Mouse (Mus musculus): ENCODE data around the gene Iba57. TPM values are rescaled to one million over a fixed set of nuclear protein-coding genes. Genes with fewer than 3 reads are reported as not detected.

The Iba57 gene
- polyA plus RNA-seq, 1 experiment = 3.5 TPM

GRCm38 (mm10) chr11:59134373-59134997 lies 29.1 kb downstream of the Iba57 start:
- Histone ChIP-seq H3K27me3 (ENCODE audit: control insufficient read depth, insufficient read depth, insufficient read length) (peaks cover 72% of the 10 kb centered on the region), H3K4me3 (ENCODE audit: insufficient read depth, poor library complexity, severe bottlenecking) (no peak overlapping the region)
- TF ChIP-seq MYOD1 (IDR thresholded peaks at IDR 0.05; ENCODE audit: control insufficient read depth, insufficient read length, low read depth) (no peak), USF1 (IDR thresholded peaks at IDR 0.05; ENCODE audit: low read depth) (no peak), CTCF (IDR thresholded peaks at IDR 0.05; ENCODE audit: control insufficient read depth, insufficient read depth, insufficient read length) (no peak)

GRCm38 (mm10) chr11:59132065-59132464 lies 31.5 kb downstream of the Iba57 start:
- no peak for TF ChIP-seq FOSL1 (IDR thresholded peaks at IDR 0.05; ENCODE audit: insufficient read depth, low read length, poor library complexity, severe bottlenecking)
- TF ChIP-seq CTCF (IDR thresholded peaks at IDR 0.05; ENCODE audit: control insufficient read depth, insufficient read depth, insufficient read length) = no peak
- H3ac ChIP-seq (ENCODE audit: control insufficient read depth, insufficient read length, low read depth) = no peak overlapping the region
- no peaks in the 10 kb centered on the region for H3K79me2 ChIP-seq (ENCODE audit: control insufficient read depth, insufficient read depth)
- no peaks in the 10 kb centered on the region for H3K79me3 ChIP-seq (ENCODE audit: low read depth)
- H3K36me3 ChIP-seq (ENCODE audit: control insufficient read depth, insufficient read depth) = no peaks in the 10 kb centered on the region
- peaks cover 71% of the 10 kb centered on the region for H3K27me3 ChIP-seq (ENCODE audit: control insufficient read depth, insufficient read depth, insufficient read length)
- H3K4me3 ChIP-seq (ENCODE audit: insufficient read depth, poor library complexity, severe bottlenecking) = no peak overlapping the region

More at GRCm38 (mm10) chr11:59134373-59134997, 29.1 kb downstream of the Iba57 start:
- no peaks in the 10 kb centered on the region for H3K79me2 ChIP-seq (ENCODE audit: control insufficient read depth, insufficient read depth)
- no peaks in the 10 kb centered on the region for H3K79me3 ChIP-seq (ENCODE audit: low read depth)
- H3K36me3 ChIP-seq (ENCODE audit: control insufficient read depth, insufficient read depth) = no peaks in the 10 kb centered on the region
- H3ac ChIP-seq (ENCODE audit: control insufficient read depth, insufficient read length, low read depth) = no peak overlapping the region

GRCm38 (mm10) chr11:59131348-59131919 lies 32.1 kb downstream of the Iba57 start:
- H3K4me3 ChIP-seq (ENCODE audit: insufficient read depth, poor library complexity, severe bottlenecking) = no peak overlapping the region
- H3ac ChIP-seq (ENCODE audit: control insufficient read depth, insufficient read length, low read depth) = no peak overlapping the region
- no peaks in the 10 kb centered on the region for H3K36me3 ChIP-seq (ENCODE audit: control insufficient read depth, insufficient read depth)
- peaks cover 64% of the 10 kb centered on the region for H3K27me3 ChIP-seq (ENCODE audit: control insufficient read depth, insufficient read depth, insufficient read length)
- no peak for TF ChIP-seq MAX (IDR thresholded peaks at IDR 0.05)
- TF ChIP-seq FOSL1 (IDR thresholded peaks at IDR 0.05; ENCODE audit: insufficient read depth, low read length, poor library complexity, severe bottlenecking) = no peak
- TF ChIP-seq CTCF (IDR thresholded peaks at IDR 0.05; ENCODE audit: control insufficient read depth, insufficient read depth, insufficient read length) = no peak
- no peak for TF ChIP-seq USF1 (IDR thresholded peaks at IDR 0.05; ENCODE audit: low read depth)
- no peak for TF ChIP-seq MYOG (IDR thresholded peaks at IDR 0.05; ENCODE audit: control insufficient read depth, extremely low read depth, insufficient read length)
- TF ChIP-seq CEBPB (IDR thresholded peaks at IDR 0.05; ENCODE audit: low read depth) = no peak
- no peak for TF ChIP-seq MYOD1 (IDR thresholded peaks at IDR 0.05; ENCODE audit: control insufficient read depth, insufficient read length, low read depth)
- no peaks in the 10 kb centered on the region for H3K79me2 ChIP-seq (ENCODE audit: control insufficient read depth, insufficient read depth)
- no peaks in the 10 kb centered on the region for H3K79me3 ChIP-seq (ENCODE audit: low read depth)

- H3K27me3 ChIP-seq (ENCODE audit: control insufficient read depth, insufficient read depth, insufficient read length) = peaks cover 58% of the 10 kb centered on the region
- no peaks in the 10 kb centered on the region for H3K79me2 ChIP-seq (ENCODE audit: control insufficient read depth, insufficient read depth)
- no peaks in the 10 kb centered on the region for H3K79me3 ChIP-seq (ENCODE audit: low read depth)
- TF ChIP-seq MYOD1 (IDR thresholded peaks at IDR 0.05; ENCODE audit: control insufficient read depth, insufficient read length, low read depth) (no peak), MYOG (IDR thresholded peaks at IDR 0.05; ENCODE audit: control insufficient read depth, extremely low read depth, insufficient read length) (no peak), MAX (IDR thresholded peaks at IDR 0.05) (no peak), USF1 (IDR thresholded peaks at IDR 0.05; ENCODE audit: low read depth) (no peak), CTCF (IDR thresholded peaks at IDR 0.05; ENCODE audit: control insufficient read depth, insufficient read depth, insufficient read length) (no peak), FOSL1 (IDR thresholded peaks at IDR 0.05; ENCODE audit: insufficient read depth, low read length, poor library complexity, severe bottlenecking) (no peak), CEBPB (IDR thresholded peaks at IDR 0.05; ENCODE audit: low read depth) (no peak)
- no peak overlapping the region for H3ac ChIP-seq (ENCODE audit: control insufficient read depth, insufficient read length, low read depth)
- no peak overlapping the region for H3K4me3 ChIP-seq (ENCODE audit: insufficient read depth, poor library complexity, severe bottlenecking)
- H3K36me3 ChIP-seq (ENCODE audit: control insufficient read depth, insufficient read depth) = no peaks in the 10 kb centered on the region
These were observed 32.8 kb downstream of the Iba57 start for GRCm38 (mm10) chr11:59130782-59131181.

GRCm38 (mm10) chr11:59105945-59106344 lies 57.6 kb downstream of the Iba57 start:
- TF ChIP-seq CEBPB (IDR thresholded peaks at IDR 0.05; ENCODE audit: low read depth) (no peak), MYOD1 (IDR thresholded peaks at IDR 0.05; ENCODE audit: control insufficient read depth, insufficient read length, low read depth) (no peak), USF1 (IDR thresholded peaks at IDR 0.05; ENCODE audit: low read depth) (no peak)
- Histone ChIP-seq H3K79me2 (ENCODE audit: control insufficient read depth, insufficient read depth) (no peaks in the 10 kb centered on the region), H3K4me3 (ENCODE audit: insufficient read depth, poor library complexity, severe bottlenecking) (no peak overlapping the region), H3K27me3 (ENCODE audit: control insufficient read depth, insufficient read depth, insufficient read length) (peaks cover 19% of the 10 kb centered on the region), H3K36me3 (ENCODE audit: control insufficient read depth, insufficient read depth) (no peaks in the 10 kb centered on the region), H3ac (ENCODE audit: control insufficient read depth, insufficient read length, low read depth) (no peak overlapping the region), H3K79me3 (ENCODE audit: low read depth) (no peaks in the 10 kb centered on the region)

Other genes with a start within 250 kb of the Iba57 start
- gene Btnl10, start 245.8 kb downstream of the Iba57 start, polyA plus RNA-seq (2012; fragmentation: generic; extraction: Trizol) = not detected
- 245 TPM for gene Rnf187, start 224.8 kb downstream of the Iba57 start, polyA plus RNA-seq (2012; fragmentation: generic; extraction: Trizol)
- 1.6 TPM for gene Hist3h2ba, start 214.8 kb downstream of the Iba57 start, polyA plus RNA-seq (2012; fragmentation: generic; extraction: Trizol)
- 11.4 TPM for gene Hist3h2a, start 209.1 kb downstream of the Iba57 start, polyA plus RNA-seq (2012; fragmentation: generic; extraction: Trizol)
- 0.22 TPM for gene Trim17, start 209.1 kb downstream of the Iba57 start, polyA plus RNA-seq (2012; fragmentation: generic; extraction: Trizol)
- gene Trim11, start 185.6 kb downstream of the Iba57 start, polyA plus RNA-seq (2012; fragmentation: generic; extraction: Trizol) = 15.1 TPM
- 0.02 TPM for gene Obscn, start 27.3 kb downstream of the Iba57 start, polyA plus RNA-seq (2012; fragmentation: generic; extraction: Trizol)
- gene Gjc2, start 19.5 kb upstream of the Iba57 start, polyA plus RNA-seq (2012; fragmentation: generic; extraction: Trizol) = 0.02 TPM
- 81.0 TPM for gene Guk1, start 28.5 kb upstream of the Iba57 start, polyA plus RNA-seq (2012; fragmentation: generic; extraction: Trizol)
- gene Mrpl55, start 38.7 kb upstream of the Iba57 start, polyA plus RNA-seq (2012; fragmentation: generic; extraction: Trizol) = 44.7 TPM
- 17.8 TPM for gene 2310033P09Rik, start 44.6 kb upstream of the Iba57 start, polyA plus RNA-seq (2012; fragmentation: generic; extraction: Trizol)
- gene Arf1, start 64.5 kb upstream of the Iba57 start, polyA plus RNA-seq (2012; fragmentation: generic; extraction: Trizol) = 636 TPM
- gene Wnt3a, start 127.0 kb upstream of the Iba57 start, polyA plus RNA-seq (2012; fragmentation: generic; extraction: Trizol) = not detected
- gene Wnt9a, start 143.2 kb upstream of the Iba57 start, polyA plus RNA-seq (2012; fragmentation: generic; extraction: Trizol) = 1.8 TPM
- gene Prss38, start 211.9 kb upstream of the Iba57 start, polyA plus RNA-seq (2012; fragmentation: generic; extraction: Trizol) = not detected